Mouse (Mus musculus): ENCODE measurements at regions not wholly inside any gene's neighbourhood (a gene's known extent, or its start where the extent isn't known, plus 50 kb on each side); places are given as distances from the start of the nearest gene placed in this dataset.
A peak's percentile ranks its signal among the peaks of the same experiment; 100 is the strongest.

DNA sequence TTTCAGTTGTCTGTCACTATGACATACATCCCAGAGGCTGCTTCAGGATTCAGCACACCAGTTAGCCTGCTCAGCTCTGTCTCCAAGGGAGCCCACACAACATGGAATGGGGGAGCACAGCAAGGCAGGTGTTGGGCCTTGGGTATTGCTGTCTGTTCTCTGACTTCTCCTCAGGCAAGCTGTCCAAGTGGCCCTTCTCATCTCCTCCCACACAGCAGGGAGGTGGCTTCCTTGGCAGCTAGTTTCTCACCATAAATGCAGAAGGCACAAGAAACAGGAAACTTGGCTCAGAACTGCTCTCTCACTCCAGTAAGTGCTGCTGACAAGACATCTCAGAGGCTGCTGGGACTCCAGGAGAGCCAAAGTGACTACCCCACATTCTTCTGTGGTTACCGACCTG lies 64.6 kb downstream of the Htr5a start:
- peak; percentile 31 to 95 for DNase-seq (ENCODE audit: low spot score in 2 of 2)
- intact Hi-C loops (cut with DNase I), result loop anchor here (1.0 kb wide), 2 partner anchors 33 to 64 kb away; partner anchors contain the start of gene Htr5a

DNA sequence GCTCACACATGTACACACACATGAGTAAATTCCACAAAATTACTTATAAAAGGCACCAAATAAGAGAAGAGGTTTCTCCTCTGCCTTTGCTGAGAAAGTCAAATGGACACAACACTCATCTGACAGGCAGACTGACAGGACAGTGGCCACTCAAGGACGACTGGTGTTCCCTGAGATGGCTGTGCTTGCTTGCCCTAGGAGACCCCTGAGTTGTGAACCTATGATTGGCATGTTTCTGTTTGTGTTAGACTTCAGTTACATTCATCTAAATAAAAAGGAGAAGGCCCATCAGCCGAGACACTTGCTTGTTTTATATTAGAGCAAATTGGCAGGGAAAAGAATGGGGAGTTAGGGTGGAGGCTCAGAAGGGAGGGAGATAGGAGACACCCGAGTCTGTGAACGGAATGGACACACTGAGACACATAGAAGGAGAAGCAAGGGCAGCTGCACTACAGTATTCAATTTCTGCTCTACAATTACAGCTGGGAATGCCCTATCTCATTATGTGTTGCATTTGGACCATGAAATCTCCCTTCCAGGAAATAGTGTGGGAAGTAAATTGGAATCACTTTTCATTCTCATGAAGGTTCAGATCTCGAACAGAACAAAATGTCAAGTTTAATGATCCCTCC lies 66.5 kb downstream of the Htr5a start:
- intact Hi-C loops (cut with DNase I), result no loop called here
- no peak for DNase-seq (ENCODE audit: low spot score in 2 of 2)

Data from left cerebral cortex, postnatal 25 days (tissue).